Mouse (Mus musculus): ENCODE measurements around the gene Nmu.

The Nmu gene

GRCm38 (mm10) chr5:76289234-76289691 lies 74.3 kb downstream of the Nmu start:
- 0 out of 2 replicates have a peak, but pooled peaks cover 1% of the 10 kb centered on the region for H3K36me3 ChIP-seq (ENCODE audit: control insufficient read depth, insufficient read depth, low read length, poor library complexity, severe bottlenecking)

GRCm38 (mm10) chr5:76288256-76288655 lies 75.3 kb downstream of the Nmu start:
- 0 out of 2 replicates have a peak, but pooled peaks cover 1% of the 10 kb centered on the region for H3K36me3 ChIP-seq (ENCODE audit: control insufficient read depth, insufficient read depth, low read length, poor library complexity, severe bottlenecking)
- H3K27me3 ChIP-seq (ENCODE audit: control insufficient read depth, insufficient read depth, low read length, poor library complexity, severe bottlenecking) = no peaks in the 10 kb centered on the region
- DNase-seq (ENCODE audit: low read depth, low spot score) = no peak

More at GRCm38 (mm10) chr5:76289234-76289691, 74.3 kb downstream of the Nmu start:
- H3K27me3 ChIP-seq (ENCODE audit: control insufficient read depth, insufficient read depth, low read length, poor library complexity, severe bottlenecking) = no peaks in the 10 kb centered on the region
- DNase-seq (ENCODE audit: low read depth, low spot score) = no peak

GRCm38 (mm10) chr5:76287062-76287461 lies 76.5 kb downstream of the Nmu start:
- 0 out of 2 replicates have a peak, but pooled peaks cover 1% of the 10 kb centered on the region for H3K36me3 ChIP-seq (ENCODE audit: control insufficient read depth, insufficient read depth, low read length, poor library complexity, severe bottlenecking)
- H3K27me3 ChIP-seq (ENCODE audit: control insufficient read depth, insufficient read depth, low read length, poor library complexity, severe bottlenecking) = no peaks in the 10 kb centered on the region
- DNase-seq (ENCODE audit: low read depth, low spot score) = peak; percentile 21

- Histone ChIP-seq H3K36me3 (ENCODE audit: control insufficient read depth, insufficient read depth, low read length, poor library complexity, severe bottlenecking) (0 out of 2 replicates have a peak, but pooled peaks cover 1% of the 10 kb centered on the region), H3K27me3 (ENCODE audit: control insufficient read depth, insufficient read depth, low read length, poor library complexity, severe bottlenecking) (no peaks in the 10 kb centered on the region)
- DNase-seq (ENCODE audit: low read depth, low spot score) = no peak
Measured at GRCm38 (mm10) chr5:76285699-76286098, 77.9 kb downstream of the Nmu start.

GRCm38 (mm10) chr5:76283890-76284289 lies 79.7 kb downstream of the Nmu start:
- Histone ChIP-seq H3K36me3 (ENCODE audit: control insufficient read depth, insufficient read depth, low read length, poor library complexity, severe bottlenecking) (no peaks in the 10 kb centered on the region), H3K27me3 (ENCODE audit: control insufficient read depth, insufficient read depth, low read length, poor library complexity, severe bottlenecking) (no peaks in the 10 kb centered on the region)
- DNase-seq (ENCODE audit: low read depth, low spot score) = no peak
